Mouse (Mus musculus) E14TG2a.4 (cell line): Measurements from ENCODE around the gene Fcgr4.
"Not testable (repeated sequence)": the region's sequence is repeated elsewhere in the genome, so short reads cannot be mapped to it uniquely, and the experiment has no call there.

Experiments used
- CTCF ChIP-seq: conservative IDR thresholded peaks from 2 replicates; pipeline ENCODE4 v1.5.1; 2014; ENCODE audit warnings: low read length
- POU5F1 ChIP-seq: IDR thresholded peaks from 2 replicates; pipeline ENCODE4 v1.6.1; 2014; ENCODE audit warnings: low read length, borderline replicate concordance

DNA sequence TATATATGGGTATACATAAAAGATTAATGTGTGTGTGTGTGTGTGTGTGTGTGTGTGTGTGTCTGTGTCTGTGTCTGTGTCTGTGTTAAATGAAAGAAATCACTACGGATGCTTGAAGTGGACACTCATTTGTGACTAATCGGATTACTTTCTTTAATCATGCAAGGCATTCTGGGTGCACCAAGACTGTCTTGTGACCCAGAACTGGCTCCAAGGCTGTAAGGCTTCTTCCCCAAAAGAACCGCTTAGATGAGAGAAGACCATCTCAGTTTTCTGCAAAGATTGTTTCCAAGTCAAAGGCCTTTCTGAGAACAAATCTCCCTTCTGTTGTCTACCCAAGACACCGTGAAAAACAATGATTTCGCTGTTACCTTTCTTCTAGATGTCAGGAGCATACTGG, 58.5 kb downstream of the Fcgr4 start:
- TF ChIP-seq CTCF, POU5F1: not testable (repeated sequence)
